Mouse (Mus musculus): ENCODE results near the gene Wwp2. TPM values are rescaled to one million over a fixed set of nuclear protein-coding genes. Genes with fewer than 3 reads are reported as not detected.

Wwp2 gene
- 10 to 100 TPM; 18.3 to 22.0 TPM for total RNA-seq (2021)
- long read RNA-seq, experiment 1, full-length matches to known transcripts = 13 of 38 reads
- long read RNA-seq, experiment 1, partial matches to known transcripts = 21 of 38 reads
- long read RNA-seq, experiment 1, other reads (novel, unspliced or antisense) = 4 of 38 reads
- long read RNA-seq, experiment 2, full-length matches to known transcripts = 21 of 36 reads
- long read RNA-seq, experiment 2, partial matches to known transcripts = 9 of 36 reads
- long read RNA-seq, experiment 2, other reads (novel, unspliced or antisense) = 6 of 36 reads

DNA sequence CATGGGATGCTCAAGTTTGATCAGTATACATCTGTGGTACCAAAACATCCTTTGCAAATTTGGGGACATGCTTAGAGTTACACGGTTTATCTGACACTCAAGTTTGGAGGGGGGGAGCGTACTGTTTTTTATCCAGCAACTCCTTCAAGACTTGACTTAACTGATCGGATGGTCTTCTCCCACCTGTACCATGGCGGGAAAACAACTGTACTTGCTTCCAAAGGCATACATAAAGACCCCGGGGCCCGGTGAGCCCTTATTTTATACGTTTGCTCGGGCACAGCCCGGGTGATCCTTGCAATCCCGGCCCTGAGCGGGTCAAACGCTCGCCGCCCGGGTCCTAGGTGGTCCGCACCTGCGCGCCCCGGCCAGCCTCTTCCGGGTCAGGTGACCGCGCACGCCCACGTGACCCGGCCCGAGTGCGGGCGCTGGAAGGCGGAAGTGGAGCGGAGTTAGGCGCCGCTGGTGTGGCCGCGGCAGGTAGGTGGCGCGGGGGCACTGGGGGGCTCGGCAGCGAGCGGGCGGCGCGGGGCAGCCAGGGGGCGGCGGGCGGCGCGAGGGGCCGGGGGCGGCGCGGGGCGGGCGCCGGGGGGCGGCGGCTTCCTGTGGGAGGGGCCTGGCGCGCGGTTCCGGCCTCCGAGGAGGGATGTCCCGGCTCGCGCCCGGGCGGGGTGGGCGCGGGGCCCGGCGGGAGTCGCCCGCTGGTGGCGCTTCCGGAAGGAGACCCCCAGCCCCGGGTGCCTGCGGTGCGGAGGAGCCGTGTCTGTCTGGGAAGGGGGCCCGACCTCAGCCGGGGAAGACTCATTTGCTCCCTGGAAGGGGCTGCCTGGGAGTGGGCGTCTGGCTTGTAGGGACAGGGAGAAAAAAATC, at the start of gene Wwp2:
Wwp2 (plus strand) TSS at position 404 of the 870 bp plus-strand sequence.
- intact Hi-C loops (cut with DNase I) = no loop called here
- peak; percentile 81 to 84 for DNase-seq

DNA sequence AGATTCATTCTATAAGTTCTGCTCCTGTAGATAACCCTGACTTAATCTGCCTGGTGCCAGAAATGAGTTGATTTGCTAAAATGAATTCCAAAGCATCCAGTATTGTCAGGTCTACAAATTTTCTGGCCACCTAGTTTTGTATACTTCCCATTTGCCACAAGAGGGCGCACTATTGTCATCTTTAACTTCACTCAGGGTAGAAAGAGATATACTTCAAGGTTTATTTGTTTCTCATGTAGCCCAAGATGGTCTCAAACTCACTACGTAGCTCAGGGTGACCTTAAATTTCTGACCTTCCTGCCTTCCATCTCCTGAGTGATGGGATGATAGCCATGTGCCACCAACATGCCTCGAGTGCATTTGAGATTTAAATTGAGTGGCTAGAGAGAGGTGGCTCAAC, 49.5 kb upstream of the Wwp2 start:
- intact Hi-C loops (cut with DNase I) = loop anchor here (1.0 kb wide), 1 partner anchor 39 kb away; the partner anchor contains the start of gene Nob1
- DNase-seq = peak in 1 of 2 experiments; percentile 39

DNA sequence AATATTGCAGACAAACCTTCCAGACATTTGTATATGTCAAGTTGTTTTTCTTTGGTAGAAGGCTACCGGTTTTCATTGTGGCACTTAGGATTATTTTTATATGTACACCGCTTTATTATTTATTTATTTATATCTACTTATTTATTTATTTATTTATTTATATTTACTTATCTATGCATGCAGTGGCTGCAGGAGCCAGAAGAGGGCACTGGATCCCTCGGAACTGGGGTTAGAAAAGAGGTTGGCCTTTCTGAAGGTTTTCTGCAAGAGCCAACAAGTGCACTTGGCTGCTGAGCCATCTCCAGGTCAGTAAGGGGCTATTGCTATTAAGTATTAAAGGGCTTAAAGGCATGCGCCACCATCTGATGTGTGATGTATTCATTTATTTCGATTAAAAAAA, 48.3 kb upstream of the Wwp2 start:
- peak in 1 of 2 experiments; percentile 47 for DNase-seq
- intact Hi-C loops (cut with DNase I) = no loop called here

DNA sequence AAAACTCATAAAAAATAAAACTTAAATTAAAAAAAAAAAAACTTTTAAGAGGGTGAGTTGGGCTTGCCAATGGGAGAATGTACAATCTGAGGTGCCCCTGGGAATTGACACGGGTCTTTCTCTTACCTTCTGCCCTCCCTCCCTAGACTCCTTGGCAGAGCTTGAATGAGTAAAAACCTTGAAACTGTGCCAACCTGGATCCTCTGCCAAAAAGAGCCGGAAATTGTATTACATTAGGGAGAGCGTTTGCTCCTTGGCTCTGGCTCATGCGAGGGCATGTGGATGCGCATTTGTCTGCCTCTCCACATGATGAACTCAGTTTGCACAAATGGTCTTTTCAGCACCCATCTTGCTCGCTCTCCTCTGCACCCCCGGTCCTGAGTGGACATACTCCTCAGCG, 46.6 kb upstream of the Wwp2 start:
- DNase-seq = peak; percentile 44 to 67
- intact Hi-C loops (cut with DNase I) = no loop called here

DNA sequence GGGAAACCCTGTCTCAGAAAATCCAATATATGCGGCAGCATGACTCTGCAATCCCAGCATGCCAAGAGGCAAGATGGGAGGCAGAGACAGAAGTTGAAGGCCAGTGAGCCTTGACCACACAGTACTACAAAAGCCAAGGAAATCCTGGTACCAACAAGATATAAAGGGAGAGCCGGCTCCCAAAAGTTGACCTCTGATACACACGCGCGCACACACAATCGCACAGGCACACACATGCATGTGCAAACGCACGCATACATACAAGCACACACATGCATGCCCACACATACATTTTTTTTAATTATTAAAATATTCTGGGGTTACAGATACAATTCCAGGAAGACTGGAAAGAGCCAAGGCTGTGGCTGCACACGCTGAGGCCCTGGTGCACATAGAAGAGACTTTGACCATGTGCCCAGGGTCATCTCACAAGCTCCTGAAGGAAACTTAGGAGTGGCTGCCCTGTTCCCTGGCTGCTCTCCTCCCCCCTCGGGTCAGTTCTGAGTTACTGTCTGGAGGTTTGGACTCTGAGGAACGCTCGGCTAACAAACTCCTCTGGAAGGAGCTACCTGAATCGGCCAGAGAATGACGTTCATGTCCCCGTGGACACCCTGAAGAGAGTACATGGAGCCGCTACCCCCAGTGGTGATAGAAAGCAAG, 45.6 kb upstream of the Wwp2 start:
- no peak for DNase-seq
- intact Hi-C loops (cut with DNase I) = no loop called here

DNA sequence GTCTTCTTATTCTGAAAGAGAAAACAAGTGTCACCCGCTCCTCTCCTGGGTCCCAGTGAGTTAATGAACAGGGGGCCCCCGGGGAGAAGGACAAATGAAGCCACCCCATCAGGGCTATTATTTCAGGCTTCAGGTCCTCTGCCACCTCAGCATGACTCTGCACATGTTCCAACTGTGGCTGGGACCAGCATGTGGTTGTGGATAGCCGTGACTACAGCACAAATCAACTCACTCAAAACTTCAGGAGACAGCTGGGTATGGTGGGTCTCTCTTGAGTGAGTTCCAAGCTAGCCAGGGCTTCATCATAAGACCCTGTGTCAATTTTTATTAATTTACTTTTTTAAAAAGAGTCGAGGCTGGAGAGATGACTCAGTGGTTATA, 45.0 kb upstream of the Wwp2 start:
- intact Hi-C loops (cut with DNase I) = no loop called here
- no peak for DNase-seq

DNA sequence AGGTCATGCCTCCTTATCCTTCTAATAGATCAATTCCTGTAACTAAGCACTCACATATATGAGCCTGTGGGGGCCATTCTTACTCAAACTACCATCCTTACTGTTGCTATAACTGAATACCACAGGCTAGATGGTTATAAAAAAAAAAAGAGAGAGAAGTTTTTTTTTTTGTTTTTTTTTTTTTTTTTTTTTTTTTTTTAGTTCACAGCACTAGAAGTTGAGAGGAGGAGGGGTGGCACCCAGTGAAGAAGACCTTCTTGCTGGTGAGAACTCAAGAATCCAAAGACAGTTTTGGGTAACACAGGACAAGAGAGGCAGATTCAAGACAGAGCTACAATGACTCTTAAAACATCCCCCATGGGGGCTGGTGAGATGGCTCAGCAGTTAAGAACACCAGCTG, 40.8 kb upstream of the Wwp2 start:
- intact Hi-C loops (cut with DNase I) = no loop called here
- no peak for DNase-seq

DNA sequence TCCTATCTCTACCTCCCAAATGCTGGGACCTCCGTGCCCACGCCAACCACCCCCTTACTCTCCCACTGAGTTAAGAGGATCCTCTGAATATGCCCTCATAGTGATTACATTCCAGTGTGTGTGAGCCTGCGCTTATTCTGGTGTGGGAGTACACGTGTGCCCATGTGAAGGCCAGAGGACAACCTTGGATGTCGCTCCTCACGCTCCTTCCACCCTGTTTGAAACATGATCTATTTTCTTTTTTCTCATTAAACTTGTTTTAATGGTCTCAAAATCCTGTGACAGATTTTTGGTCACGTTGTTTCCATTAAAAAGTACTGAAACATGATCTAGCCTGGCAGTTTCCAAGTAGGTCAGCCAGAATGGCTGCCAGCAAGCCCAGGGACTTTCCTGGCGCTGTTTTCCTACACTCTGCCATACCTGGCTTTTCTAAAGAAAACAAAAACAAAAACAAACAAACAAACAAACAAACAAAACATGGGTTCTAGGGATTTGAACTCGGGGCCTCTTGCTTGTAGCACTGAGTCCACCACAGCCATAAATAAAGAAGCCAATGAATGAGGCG, 40.0 kb upstream of the Wwp2 start:
- intact Hi-C loops (cut with DNase I) = no loop called here
- no peak for DNase-seq

DNA sequence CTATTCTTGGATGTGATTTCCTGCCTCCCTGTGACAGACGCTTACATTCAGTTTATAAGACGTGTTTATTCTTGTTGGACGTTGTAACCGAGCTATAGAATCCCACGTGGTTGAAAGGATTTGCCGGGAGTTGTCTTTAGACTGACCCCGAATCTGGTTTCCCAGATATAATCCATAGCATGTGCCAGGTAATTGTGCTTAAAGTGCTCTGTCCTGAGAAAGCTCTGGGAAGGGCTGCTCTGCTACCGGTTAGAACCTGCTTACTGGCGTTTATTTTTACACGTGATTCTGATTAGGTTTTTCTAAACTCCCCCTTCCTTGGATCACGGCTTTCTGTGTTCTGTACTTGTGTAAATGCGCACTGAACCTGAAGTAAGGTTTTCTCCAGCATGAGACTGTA, 38.5 kb upstream of the Wwp2 start:
- no peak for DNase-seq
- intact Hi-C loops (cut with DNase I) = no loop called here

DNA sequence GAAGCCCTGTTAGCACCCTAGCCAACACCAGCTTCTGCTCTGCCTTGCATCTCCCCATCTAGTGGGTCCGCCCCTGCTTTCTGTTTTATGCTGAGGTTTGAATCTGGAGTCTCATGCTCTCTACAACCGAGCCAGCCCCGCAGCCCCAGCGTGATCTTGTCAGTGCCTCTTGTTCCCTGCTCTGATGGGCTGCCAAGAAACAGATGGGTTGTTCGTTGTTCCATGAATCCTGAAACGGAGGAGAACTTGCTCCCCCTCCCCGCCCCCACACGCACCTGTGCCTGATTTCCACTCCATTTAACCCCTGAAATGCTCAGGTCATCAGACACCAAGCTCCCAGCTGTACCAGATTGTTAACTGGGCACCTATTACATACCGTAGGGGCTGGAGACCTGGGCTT, 36.7 kb upstream of the Wwp2 start:
- DNase-seq = no peak
- intact Hi-C loops (cut with DNase I) = no loop called here

DNA sequence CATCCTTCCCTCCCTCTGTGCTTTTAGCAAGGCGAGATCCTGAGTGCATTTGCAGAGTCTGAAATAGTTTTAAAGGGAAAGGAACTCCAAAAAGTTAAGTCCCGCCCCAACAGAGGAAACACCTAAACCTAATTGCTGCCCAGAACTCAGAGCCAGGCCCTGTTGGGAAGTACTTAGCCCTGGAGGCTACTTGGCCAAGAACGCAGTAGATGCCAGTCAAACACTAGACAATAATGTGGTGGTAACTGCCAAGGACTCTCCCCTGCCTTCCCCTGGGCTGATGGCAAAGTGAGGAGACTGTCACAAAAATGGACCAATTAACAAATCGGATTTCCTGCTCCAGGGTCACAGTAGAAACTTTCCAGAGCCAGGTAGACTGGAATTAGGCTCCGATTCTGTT, 34.3 kb upstream of the Wwp2 start:
- no peak for DNase-seq
- intact Hi-C loops (cut with DNase I) = no loop called here

DNA sequence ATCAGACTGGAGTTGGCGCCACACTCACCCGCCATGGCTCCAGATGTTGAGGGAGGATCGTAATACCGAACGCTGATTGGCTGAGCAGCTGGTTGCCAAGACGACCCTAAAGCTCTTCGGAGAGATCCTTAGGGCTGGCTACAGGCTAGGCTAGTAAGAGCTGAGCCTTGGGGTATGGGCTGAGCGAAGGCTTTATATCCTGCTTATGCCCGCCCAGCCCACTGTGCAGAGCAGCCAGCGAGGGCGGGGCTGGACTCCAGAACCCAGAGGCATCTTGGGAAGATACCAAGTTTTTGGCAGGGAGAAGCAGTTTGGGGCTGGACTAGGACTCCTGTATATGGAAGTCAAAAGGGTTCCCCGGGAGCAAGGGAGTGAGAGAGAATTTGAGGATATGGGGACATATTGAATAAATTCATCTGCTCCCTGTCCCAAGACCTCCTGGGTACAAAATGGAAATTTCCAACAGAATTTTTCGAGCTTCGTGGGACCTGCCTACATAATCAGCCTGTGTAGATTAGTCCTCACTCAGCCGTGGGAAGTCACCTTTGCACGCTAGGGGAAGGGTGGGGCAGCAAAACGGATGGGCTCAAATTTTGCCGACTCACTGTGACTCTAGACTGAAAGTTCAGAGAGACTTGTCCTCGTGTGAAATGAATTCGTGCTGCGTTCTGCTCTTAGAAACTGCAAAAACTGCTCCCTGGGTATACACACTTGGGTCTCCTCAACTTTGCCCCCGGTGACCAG, 33.0 kb upstream of the Wwp2 start, which contains the start of gene Nqo1:
Nqo1 (minus strand) TSS at position 169 of the 744 bp plus-strand sequence.
- intact Hi-C loops (cut with DNase I) = no loop called here

DNA sequence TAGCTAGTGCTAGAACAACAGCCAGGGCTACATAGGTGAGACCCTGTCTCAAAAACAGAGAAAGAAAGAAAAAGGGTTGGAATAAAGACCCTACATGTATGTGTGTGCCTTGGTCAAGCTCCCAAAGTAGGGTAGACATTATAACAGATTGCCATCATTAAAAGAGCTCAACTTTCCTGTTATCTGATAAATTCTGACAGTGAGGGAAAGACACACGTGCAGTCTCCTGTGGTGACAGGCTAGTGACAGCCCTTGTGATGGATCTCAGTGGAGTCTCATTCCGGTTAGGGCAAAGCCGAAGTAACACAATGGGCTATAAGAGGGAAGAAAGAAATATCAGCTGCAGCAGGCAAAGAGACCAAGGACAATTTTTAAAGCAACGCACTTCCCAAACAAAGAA, 32.1 kb upstream of the Wwp2 start:
- DNase-seq = no peak
- intact Hi-C loops (cut with DNase I) = no loop called here

More for the DNA sequence above, 33.0 kb upstream of the Wwp2 start, which contains the start of gene Nqo1:
- peak; percentile 77 to 84 for DNase-seq

DNA sequence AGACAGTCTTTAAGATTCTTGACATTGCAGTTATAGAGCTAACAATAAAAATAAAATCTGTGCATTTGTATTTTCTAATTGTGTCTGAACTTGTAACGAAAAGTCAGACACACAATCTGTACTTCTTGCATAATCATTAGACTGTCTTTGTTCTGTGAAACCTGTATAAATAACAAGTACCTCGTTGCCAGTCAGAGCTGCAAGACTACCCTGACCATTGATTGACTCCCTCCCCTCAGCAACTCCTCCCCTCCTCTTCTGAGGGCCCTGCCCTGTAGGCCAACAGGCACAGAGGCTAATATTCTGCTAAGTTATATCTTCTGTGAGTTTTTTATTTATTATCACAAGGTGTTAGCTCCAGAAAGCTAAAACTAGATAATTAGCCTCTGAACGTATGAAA, 30.2 kb upstream of the Wwp2 start:
- no peak for DNase-seq
- intact Hi-C loops (cut with DNase I) = no loop called here

DNA sequence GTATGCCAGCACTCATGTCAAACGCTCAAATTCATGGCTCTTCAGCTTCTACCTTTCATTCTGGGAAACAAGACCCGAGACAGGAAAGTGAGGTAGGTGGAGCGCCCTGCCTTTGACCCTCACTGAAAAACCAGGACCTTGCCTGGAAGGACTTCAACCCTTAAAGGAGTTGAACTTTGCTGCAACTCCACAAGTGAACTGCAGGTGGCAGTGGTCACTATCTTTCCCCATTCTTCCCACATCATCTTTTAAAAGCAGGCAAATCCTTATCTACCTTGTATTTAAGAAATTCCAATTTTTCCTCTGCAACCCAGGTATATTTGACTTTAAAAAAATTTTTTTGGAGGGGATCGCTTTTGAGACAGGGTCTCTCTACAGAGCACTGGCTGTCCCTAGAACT, 24.8 kb upstream of the Wwp2 start:
- DNase-seq = no peak
- intact Hi-C loops (cut with DNase I) = no loop called here

DNA sequence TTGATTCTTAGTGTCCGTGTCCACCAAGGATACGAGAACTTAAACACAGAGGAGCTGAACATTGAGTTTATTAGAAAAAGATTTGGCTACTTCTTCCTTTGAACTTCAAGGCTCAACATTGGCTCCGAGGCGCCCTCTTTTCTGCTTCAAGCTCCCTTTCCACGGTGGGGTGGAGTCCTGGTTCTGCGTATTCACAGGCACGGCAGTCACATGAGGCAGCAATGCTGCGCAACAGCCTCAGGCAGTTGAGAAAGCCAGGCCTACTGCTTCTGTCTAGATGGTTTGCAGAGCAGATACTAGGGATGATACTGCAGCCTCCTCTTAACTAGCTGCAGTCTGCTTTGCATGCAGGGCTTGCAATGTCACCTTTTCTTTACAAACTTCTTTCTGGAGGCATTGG, 23.6 kb upstream of the Wwp2 start:
- intact Hi-C loops (cut with DNase I) = no loop called here
- no peak for DNase-seq

DNA sequence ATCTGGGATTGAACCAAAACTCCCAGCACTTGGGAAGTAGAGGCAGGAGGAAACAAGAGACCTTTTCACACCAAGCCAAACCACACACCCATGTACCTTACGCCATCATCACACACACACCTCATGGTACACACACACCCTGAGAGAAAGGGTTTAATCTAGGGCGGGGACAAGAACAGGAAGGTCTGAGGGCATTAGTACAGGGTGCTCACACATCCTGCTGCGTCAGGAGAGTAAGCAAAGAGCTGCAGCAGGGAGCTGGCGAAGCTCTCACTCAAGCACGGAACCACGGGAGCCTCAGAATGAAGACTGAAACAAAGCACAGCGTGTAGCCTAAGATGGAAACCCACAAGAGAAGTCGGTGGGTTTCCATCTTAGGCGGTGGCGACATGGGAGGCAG, 22.3 kb upstream of the Wwp2 start:
- no peak for DNase-seq
- intact Hi-C loops (cut with DNase I) = no loop called here

DNA sequence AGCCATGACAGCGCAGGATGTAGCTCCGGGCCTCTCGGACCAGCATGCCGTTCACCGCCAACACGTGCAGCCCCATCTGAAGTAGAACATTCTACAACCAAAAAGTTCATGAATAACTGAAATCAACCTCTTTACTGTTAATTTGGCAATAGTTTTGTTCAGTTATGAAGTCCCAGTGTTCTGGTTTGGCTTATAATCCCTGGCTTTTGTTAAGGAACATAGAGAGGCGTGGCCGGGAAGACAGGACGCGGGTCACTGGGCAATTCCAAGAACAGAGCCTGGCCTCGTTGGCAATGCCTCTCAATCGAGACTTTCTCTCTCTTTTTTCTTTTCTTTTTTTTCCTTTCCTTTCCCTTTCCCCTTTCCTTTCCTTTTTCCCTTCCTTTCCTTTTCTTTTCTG, 19.2 kb upstream of the Wwp2 start:
- no peak for DNase-seq

DNA sequence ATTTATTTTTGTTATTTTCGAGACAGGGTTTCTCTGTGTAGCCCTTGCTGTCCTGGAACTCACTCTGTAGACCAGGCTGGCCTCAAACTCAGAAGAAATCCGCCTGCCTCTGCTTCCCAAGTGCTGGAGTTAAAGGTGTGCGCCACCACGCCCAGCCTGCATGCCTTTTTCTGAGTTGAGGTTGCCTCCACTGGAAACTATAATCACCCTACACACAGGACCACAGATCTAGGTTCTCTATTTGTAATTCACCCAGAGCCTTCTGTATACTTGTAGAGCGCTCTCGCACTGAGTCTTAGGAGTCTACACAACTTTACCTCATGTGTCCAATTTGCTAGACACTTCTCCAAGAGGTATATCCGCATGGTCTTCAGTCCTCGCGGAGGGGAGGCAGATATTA, 12.0 kb upstream of the Wwp2 start:
- no peak for DNase-seq
- intact Hi-C loops (cut with DNase I) = no loop called here

More for the DNA sequence above, 19.2 kb upstream of the Wwp2 start:
- intact Hi-C loops (cut with DNase I) = no loop called here

DNA sequence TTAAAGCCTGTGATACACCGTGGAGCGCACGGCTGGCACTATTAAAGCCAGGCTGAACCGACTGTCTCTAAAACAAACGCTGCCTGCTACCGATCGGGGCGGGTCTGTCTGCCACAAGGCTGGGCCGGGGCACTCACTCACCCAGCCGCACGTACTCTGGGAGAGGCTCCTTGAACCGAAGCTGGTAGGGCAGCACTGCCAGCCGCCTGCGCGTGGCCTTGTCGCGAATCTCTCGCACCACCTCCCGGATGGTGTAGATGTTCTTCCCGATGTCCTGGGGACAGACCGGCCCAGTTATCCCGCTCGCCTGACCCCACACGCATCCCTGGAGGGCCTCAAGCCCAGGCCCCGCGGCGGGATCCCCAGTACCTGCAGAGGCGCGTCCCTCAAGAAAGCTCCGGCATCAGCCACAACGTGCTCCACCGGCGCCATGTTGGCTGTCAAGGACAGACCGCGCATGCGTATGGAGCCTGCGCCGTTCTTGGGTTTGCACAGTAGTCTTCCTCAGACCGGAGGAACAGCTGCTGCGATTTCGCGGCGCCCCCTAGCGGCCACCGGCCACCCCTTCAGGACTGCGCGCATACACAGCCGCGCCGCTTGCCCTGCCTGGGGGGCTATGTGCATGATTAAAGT, 11.5 kb upstream of the Wwp2 start, which contains the start of gene Nob1:
Nob1 (minus strand) TSS at position 455 of the 633 bp plus-strand sequence.
- intact Hi-C loops (cut with DNase I) = loop anchor here (1.0 to 5.0 kb wide), 2 partner anchors 38 to 322 kb away; no protein-coding TSS in a partner anchor

More for the DNA sequence above, 11.5 kb upstream of the Wwp2 start, which contains the start of gene Nob1:
- DNase-seq = peak; percentile 99

All from heart, postnatal 14 days (tissue).